Mouse (Mus musculus): Measurements from ENCODE around the gene Pofut2.

The Pofut2 gene

GRCm38 (mm10) chr10:77229609-77230595 lies 29.1 kb upstream of the Pofut2 start:
- no peak for DNase-seq (ENCODE audit: low read depth)

- no peak for DNase-seq (ENCODE audit: low read depth)
Measured at GRCm38 (mm10) chr10:77231861-77232755, 26.9 kb upstream of the Pofut2 start.

GRCm38 (mm10) chr10:77233230-77233629 lies 25.8 kb upstream of the Pofut2 start:
- no peak for DNase-seq (ENCODE audit: low read depth)

- no peak for DNase-seq (ENCODE audit: low read depth)
Measured at GRCm38 (mm10) chr10:77234991-77235616, 23.9 kb upstream of the Pofut2 start.

GRCm38 (mm10) chr10:77237795-77238580 lies 21.0 kb upstream of the Pofut2 start:
- no peak for DNase-seq (ENCODE audit: low read depth)

- DNase-seq (ENCODE audit: low read depth): no peak
Measured at GRCm38 (mm10) chr10:77240764-77241163, 18.3 kb upstream of the Pofut2 start.

GRCm38 (mm10) chr10:77242396-77242795 lies 16.6 kb upstream of the Pofut2 start:
- DNase-seq (ENCODE audit: low read depth): no peak

- DNase-seq (ENCODE audit: low read depth): no peak
Measured at GRCm38 (mm10) chr10:77242871-77243270, 16.1 kb upstream of the Pofut2 start.

- DNase-seq (ENCODE audit: low read depth): peak; percentile 65
Measured at GRCm38 (mm10) chr10:77243572-77244161, 15.4 kb upstream of the Pofut2 start.

GRCm38 (mm10) chr10:77244777-77245176 lies 14.2 kb upstream of the Pofut2 start:
- DNase-seq (ENCODE audit: low read depth): no peak

- no peak for DNase-seq (ENCODE audit: low read depth)
Measured at GRCm38 (mm10) chr10:77247048-77247447, 12.0 kb upstream of the Pofut2 start.

- DNase-seq (ENCODE audit: low read depth): no peak
Measured at GRCm38 (mm10) chr10:77247707-77248106, 11.3 kb upstream of the Pofut2 start.

GRCm38 (mm10) chr10:77251223-77251783 lies 7.7 kb upstream of the Pofut2 start:
- no peak for DNase-seq (ENCODE audit: low read depth)

- DNase-seq (ENCODE audit: low read depth): peak; percentile 97
Measured at GRCm38 (mm10) chr10:77251784-77252539, 7.1 kb upstream of the Pofut2 start.

GRCm38 (mm10) chr10:77252790-77253189 lies 6.2 kb upstream of the Pofut2 start:
- no peak for DNase-seq (ENCODE audit: low read depth)

GRCm38 (mm10) chr10:77255231-77255630 lies 3.8 kb upstream of the Pofut2 start:
- DNase-seq (ENCODE audit: low read depth): no peak

GRCm38 (mm10) chr10:77255676-77256075 lies 3.3 kb upstream of the Pofut2 start:
- no peak for DNase-seq (ENCODE audit: low read depth)

- DNase-seq (ENCODE audit: low read depth): no peak
Measured at GRCm38 (mm10) chr10:77258041-77258590, 902 bp upstream of the Pofut2 start.

GRCm38 (mm10) chr10:77260166-77260875 lies 1.3 kb downstream of the Pofut2 start:
- peak; percentile 43 for DNase-seq (ENCODE audit: low read depth)
